Mouse (Mus musculus) hindbrain, embryonic 11.5 days (tissue): Measurements from ENCODE around the gene Tnp2. TPM values are rescaled to one million over a fixed set of nuclear protein-coding genes. Genes with fewer than 3 reads are reported as not detected.
A peak's percentile ranks its signal among the peaks of the same experiment; 100 is the strongest.

Experiments
- ATAC-seq: fragments of 200-750 bp; cut with Nextera tagmentation; 2 replicates; pipeline ENCODE4 v1.8.0; 2017; ENCODE audit warnings: mild to moderate bottlenecking, moderate TSS enrichment, moderate library complexity; ENCODE audit not compliant: low FRiP score
- DNase-seq: peaks from one replicate; pipeline ENCODE4 v3.0.0-alpha.2; 2015; ENCODE audit warnings: low spot score
- H3K27ac ChIP-seq: fragments of 300-500 bp; sonication (generic); 2 replicates; pipeline ENCODE4 v1.5.1; 2014; ENCODE audit warnings: mild to moderate bottlenecking, low read depth, low read length
- H3K27me3 ChIP-seq: fragments of 300-500 bp; sonication (generic); 2 replicates; pipeline ENCODE4 v1.6.1; 2014; ENCODE audit warnings: mild to moderate bottlenecking, low read length, moderate library complexity, mixed read lengths; ENCODE audit not compliant: control insufficient read depth, insufficient read depth
- H3K36me3 ChIP-seq: fragments of 300-500 bp; sonication (generic); 2 replicates; pipeline ENCODE4 v1.6.1; 2014; ENCODE audit warnings: mild to moderate bottlenecking, low read length, moderate library complexity, mixed read lengths; ENCODE audit not compliant: control insufficient read depth, insufficient read depth
- H3K4me1 ChIP-seq: fragments of 300-500 bp; sonication (generic); replicated peaks from 2 replicates; pipeline ENCODE4 v1.6.1; 2014; ENCODE audit warnings: low read length, mixed read lengths; ENCODE audit not compliant: control insufficient read depth, insufficient read depth
- H3K4me2 ChIP-seq: fragments of 300-500 bp; sonication (generic); replicated peaks from 2 replicates; pipeline ENCODE4 v1.6.1; 2014; ENCODE audit warnings: mild to moderate bottlenecking, low read depth, low read length
- H3K4me3 ChIP-seq: fragments of 300-500 bp; sonication (generic); 2 replicates; pipeline ENCODE4 v1.5.1; 2014; ENCODE audit warnings: low read depth, low read length
- H3K9ac ChIP-seq: fragments of 300-500 bp; sonication (generic); 2 replicates; pipeline ENCODE4 v1.6.1; 2014; ENCODE audit warnings: low read depth, low read length
- H3K9me3 ChIP-seq: fragments of 300-500 bp; sonication (generic); 2 replicates; pipeline ENCODE4 v1.6.1; 2016; ENCODE audit warnings: low read length; ENCODE audit not compliant: control insufficient read depth
- WGBS: fragments of 180-500 bp; shearing (Covaris S2); extraction: QIAGEN DNeasy Blood & Tissue Kit; methylation state at CpG from one replicate; pipeline ENCODE4 v1.1.7; 2014; 5-methylcytosine and 5-hydroxymethylcytosine counted together
- polyA plus RNA-seq: library from polyadenylated mRNA; unstranded; fragments of >200 nt; fragmentation: Nextera tagmentation; extraction: Ambion mirVana; gene quantifications from 2 replicates; pipeline ENCODE4 v1.2.1, GENCODE M21; 2014

Gene Tnp2
- not detected in 2 replicates for polyA plus RNA-seq

DNA sequence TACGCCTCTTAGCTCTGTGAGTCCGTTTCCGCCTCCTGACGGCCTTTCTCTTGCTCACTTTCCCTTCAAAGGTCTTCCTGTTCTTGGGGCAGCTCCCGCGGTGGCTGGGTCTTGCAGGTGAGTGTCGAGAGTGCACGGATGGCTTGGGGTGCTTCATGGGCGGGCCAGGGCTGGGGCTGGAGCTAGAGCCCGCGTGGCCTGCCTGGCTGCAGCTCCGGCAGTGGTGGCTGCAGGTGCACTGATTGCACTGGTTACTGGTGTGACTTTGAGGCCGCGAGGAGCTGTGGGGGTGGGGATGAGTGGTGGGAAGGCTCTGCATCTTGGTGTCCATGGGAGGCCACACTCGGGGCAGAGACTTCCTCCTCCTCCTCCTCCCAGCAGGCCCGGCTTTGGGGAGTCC, at the start of gene Tnp2:
Gene Tnp2 (minus strand): TSS at position 390 of the 400 bp plus-strand sequence.
- ATAC-seq (no peak), DNase-seq (no peak)
- Histone ChIP-seq H3K4me3 (no peak within 1 kb of the TSS), H3K36me3 (no peaks in the 10 kb centered on the region), H3K9ac (no peak within 1 kb of the TSS), H3K4me1 (no peaks in the 10 kb centered on the region; the same call in 1 of the 2 replicates), H3K27me3 (peaks cover 13% of the 10 kb centered on the region), H3K9me3 (no peaks in the 10 kb centered on the region), H3K27ac (no peak within 1 kb of the TSS), H3K4me2 (no peak within 1 kb of the TSS)
- whole genome bisulfite sequencing: 53% methylated on average over 16 of the region's 16 CpGs

DNA sequence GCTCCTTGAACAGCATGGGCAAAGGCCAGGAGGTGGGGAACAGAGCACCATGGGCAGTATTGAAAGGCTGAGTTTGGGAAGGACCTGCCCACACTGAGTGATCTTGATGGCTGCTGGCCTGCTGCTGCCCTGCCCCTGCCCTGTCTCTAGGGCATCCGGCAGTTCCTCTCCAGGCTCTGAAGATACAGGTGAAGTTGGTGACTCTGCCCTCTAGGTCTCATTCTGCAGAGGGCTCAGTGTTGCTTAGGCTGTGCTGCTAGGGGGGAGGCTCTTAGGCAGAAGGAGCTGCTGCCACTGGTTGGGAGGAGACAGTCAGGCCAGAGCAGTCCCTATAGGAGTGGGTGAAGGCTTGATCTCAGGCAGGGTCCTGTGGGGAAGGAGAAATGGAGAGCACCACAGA, 49.4 kb upstream of the Tnp2 start:
- H3K4me1 ChIP-seq: peaks cover 3% of the 10 kb centered on the region; the same call in 1 of the 2 replicates
- ATAC-seq (no peak), DNase-seq (no peak)
- no peaks in the 10 kb centered on the region for H3K27me3 ChIP-seq
- WGBS: 82% methylated on average over 1 of the region's 1 CpGs
- no peak overlapping the region for H3K4me3 ChIP-seq
- H3K27ac ChIP-seq: no peak overlapping the region
- H3K9me3 ChIP-seq: no peaks in the 10 kb centered on the region
- no peaks in the 10 kb centered on the region for H3K36me3 ChIP-seq
- H3K9ac ChIP-seq: no peak overlapping the region
- no peak overlapping the region for H3K4me2 ChIP-seq

GRCm38 (mm10) chr16:10837250-10837649, 48.8 kb upstream of the Tnp2 start:
- no peak overlapping the region for H3K27ac ChIP-seq
- no peaks in the 10 kb centered on the region for H3K36me3 ChIP-seq
- H3K4me1 ChIP-seq: peaks cover 3% of the 10 kb centered on the region; the same call in 1 of the 2 replicates
- no peak for ATAC-seq
- no peaks in the 10 kb centered on the region for H3K27me3 ChIP-seq
- no peaks in the 10 kb centered on the region for H3K9me3 ChIP-seq
- H3K4me2 ChIP-seq: no peak overlapping the region
- 86% methylated on average over 3 of the region's 3 CpGs for WGBS
- H3K4me3 ChIP-seq: no peak overlapping the region
- no peak for DNase-seq
- H3K9ac ChIP-seq: no peak overlapping the region

DNA sequence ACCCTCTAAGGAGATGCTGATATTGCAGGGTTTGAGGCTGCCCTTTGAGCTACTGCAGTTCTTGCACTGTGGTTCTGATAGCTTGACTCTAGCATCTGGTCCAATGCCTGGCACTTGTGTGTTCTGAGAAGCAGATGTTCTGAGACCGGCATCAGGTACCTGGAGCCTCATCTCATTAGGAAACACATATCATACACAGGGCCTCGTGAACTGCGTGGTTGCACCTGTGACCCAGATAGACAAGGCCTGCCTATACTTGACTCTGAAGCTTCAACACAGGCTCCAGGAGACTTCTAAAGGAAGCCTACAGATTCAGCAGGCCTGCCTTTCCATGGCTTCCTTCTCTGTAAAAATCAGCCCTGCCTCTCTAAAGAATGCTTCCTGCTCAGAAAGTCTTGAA, 47.9 kb upstream of the Tnp2 start:
- H3K4me3 ChIP-seq: no peak overlapping the region
- no peak overlapping the region for H3K4me2 ChIP-seq
- DNase-seq: no peak
- no peak for ATAC-seq
- peaks cover 3% of the 10 kb centered on the region; the same call in 1 of the 2 replicates for H3K4me1 ChIP-seq
- H3K27ac ChIP-seq: no peak overlapping the region
- WGBS: 87% methylated on average over 3 of the region's 3 CpGs
- no peaks in the 10 kb centered on the region for H3K9me3 ChIP-seq
- no peaks in the 10 kb centered on the region for H3K27me3 ChIP-seq
- no peaks in the 10 kb centered on the region for H3K36me3 ChIP-seq
- H3K9ac ChIP-seq: no peak overlapping the region

DNA sequence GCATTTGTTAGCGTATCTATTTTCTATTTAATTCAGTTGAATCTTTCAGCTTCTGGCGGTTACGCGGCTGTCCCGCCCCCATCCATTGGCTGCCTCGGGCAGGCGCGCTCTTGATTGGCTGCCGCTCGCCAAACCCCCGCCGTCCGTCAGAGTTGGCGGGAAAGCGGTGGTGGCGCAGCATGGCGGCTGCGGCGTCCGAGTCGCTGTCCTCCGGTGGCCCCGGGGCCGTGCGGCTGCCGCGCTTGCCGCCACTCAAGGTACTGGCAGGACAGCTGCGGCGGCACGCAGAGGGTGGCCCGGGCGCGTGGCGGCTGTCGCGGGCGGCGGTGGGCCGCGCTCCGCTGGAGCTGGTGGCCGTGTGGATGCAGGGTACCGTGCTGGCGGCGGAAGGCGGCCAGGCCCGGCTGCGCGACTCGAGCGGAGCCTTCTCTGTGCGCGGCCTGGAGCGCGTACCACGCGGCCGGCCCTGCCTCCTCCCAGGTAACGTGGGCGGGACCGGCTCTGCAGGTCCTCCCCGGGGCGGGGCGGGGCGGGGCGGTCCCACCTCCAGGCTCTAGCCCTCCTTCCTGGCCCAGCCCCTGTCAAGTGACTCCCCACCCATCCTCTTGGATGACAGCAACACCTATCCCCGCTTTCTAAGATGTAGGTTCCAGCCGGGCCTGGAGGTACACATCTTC, 46.6 kb upstream of the Tnp2 start, which contains the start of gene Rmi2:
Gene Rmi2 (plus strand): TSS at position 149 of the 677 bp plus-strand sequence.
- no peaks in the 10 kb centered on the region for H3K36me3 ChIP-seq
- peaks cover 3% of the 10 kb centered on the region; the same call in 1 of the 2 replicates for H3K4me1 ChIP-seq
- DNase-seq: peak; percentile 89
- H3K9ac ChIP-seq: peak within 1 kb of the TSS; percentile 78
- peak within 1 kb of the TSS; percentile 85 for H3K4me3 ChIP-seq
- peak within 1 kb of the TSS; percentile 94 for H3K4me2 ChIP-seq
- H3K27ac ChIP-seq: no peak within 1 kb of the TSS
- peak; percentile 94 for ATAC-seq
- H3K9me3 ChIP-seq: no peaks in the 10 kb centered on the region
- no peaks in the 10 kb centered on the region for H3K27me3 ChIP-seq
- under 1% methylated on average over 57 of the region's 69 CpGs for WGBS

DNA sequence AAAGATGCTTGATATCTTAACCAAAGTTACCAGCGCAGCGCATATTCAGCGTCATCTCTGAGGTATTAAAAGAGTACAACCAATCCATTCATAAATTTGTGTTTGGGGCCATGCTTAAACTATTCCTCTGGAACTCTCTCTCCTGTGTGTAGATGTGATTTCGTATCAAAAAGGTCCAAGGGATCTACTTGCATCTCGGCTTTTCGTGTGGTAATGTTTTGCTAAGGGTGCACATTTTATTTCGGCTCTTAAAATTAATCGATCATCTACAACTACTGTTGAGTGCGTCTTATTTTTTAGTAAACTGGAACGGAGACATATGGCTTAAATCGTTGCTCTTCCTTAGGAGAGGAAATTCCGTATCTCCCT, 46.1 kb upstream of the Tnp2 start:
- H3K9ac ChIP-seq: peak overlapping the region; percentile 78; the same call in 1 of the 2 replicates
- WGBS: 13% methylated on average over 12 of the region's 12 CpGs

DNA sequence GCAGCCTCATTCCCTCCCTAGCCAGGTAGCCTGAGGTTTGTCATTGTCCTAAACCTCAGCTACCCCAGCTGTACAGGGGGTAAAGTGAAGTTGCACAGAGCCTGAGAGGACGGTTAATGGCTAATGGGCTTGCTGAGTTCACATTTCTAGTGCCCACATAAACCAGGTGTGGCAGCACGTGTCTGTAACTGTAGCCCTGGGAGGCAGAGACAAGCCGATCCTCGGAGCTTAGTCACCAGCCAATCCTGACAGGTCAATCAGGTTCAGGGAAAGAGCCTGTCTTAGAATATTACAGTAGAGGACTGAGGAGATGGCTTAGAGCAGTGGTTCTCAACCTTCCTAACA, 40.0 kb upstream of the Tnp2 start:
- WGBS: 79% methylated on average over 4 of the region's 4 CpGs

More for the DNA sequence above, 46.1 kb upstream of the Tnp2 start:
- no peaks in the 10 kb centered on the region for H3K27me3 ChIP-seq
- ATAC-seq: peak; percentile 12; the same call in 1 of the 2 replicates
- peak overlapping the region; percentile 94 for H3K4me2 ChIP-seq
- H3K27ac ChIP-seq: no peak overlapping the region
- no peaks in the 10 kb centered on the region for H3K36me3 ChIP-seq
- peaks cover 3% of the 10 kb centered on the region; the same call in 1 of the 2 replicates for H3K4me1 ChIP-seq
- DNase-seq: no peak
- peak overlapping the region; percentile 85 for H3K4me3 ChIP-seq
- no peaks in the 10 kb centered on the region for H3K9me3 ChIP-seq

DNA sequence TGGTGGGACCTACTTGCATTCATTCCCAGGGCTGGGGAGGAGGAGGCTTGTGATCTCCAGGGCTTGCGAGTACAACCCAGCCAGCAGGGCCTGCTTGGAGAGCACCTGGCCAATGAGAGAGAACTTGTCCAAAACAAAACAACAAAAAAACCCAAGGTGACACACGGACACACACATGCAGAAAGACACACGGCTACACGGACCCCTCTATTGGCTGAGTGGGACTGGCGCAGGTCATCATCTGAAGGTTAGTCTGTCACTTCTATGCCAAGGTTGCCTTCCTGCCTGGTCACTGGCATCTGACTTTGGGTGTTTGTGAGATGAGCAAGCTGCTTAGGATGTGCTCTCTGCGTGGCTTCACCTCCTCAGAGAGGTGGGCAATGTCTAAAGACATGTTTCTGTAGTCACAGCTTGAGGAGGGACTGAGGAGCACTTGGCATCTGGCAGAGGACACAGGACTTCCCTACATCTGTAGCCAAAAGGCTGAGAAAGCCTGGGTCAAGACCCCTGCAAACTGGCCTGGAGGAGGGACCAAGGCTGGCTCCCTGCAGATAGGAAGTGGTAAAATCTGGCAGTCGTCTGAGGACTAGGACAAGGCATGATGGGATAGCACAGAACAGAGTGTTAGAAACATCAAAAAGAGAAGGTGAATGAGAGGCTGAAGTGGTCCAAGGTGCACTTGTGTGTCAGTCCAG, 39.5 kb upstream of the Tnp2 start:
- 83% methylated on average over 7 of the region's 7 CpGs for WGBS
- Histone ChIP-seq H3K4me2 (no peak overlapping the region), H3K27me3 (no peaks in the 10 kb centered on the region), H3K36me3 (no peaks in the 10 kb centered on the region), H3K9ac (no peak overlapping the region), H3K4me3 (no peak overlapping the region), H3K9me3 (no peaks in the 10 kb centered on the region), H3K4me1 (no peaks in the 10 kb centered on the region), H3K27ac (no peak overlapping the region)
- no peak for ATAC-seq
- DNase-seq: no peak

More for the DNA sequence above, 40.0 kb upstream of the Tnp2 start:
- Histone ChIP-seq H3K4me2 (no peak overlapping the region), H3K4me1 (no peaks in the 10 kb centered on the region), H3K9me3 (no peaks in the 10 kb centered on the region), H3K27me3 (no peaks in the 10 kb centered on the region), H3K9ac (no peak overlapping the region), H3K27ac (no peak overlapping the region), H3K4me3 (no peak overlapping the region), H3K36me3 (no peaks in the 10 kb centered on the region)
- DNase-seq (no peak), ATAC-seq (no peak)

- no peaks in the 10 kb centered on the region for H3K36me3 ChIP-seq
- H3K4me2 ChIP-seq: no peak overlapping the region
- no peaks in the 10 kb centered on the region for H3K27me3 ChIP-seq
- ATAC-seq (no peak), DNase-seq (no peak)
- H3K4me1 ChIP-seq: no peaks in the 10 kb centered on the region
- 93% methylated on average over 9 of the region's 9 CpGs for WGBS
- no peak overlapping the region for H3K27ac ChIP-seq
- H3K4me3 ChIP-seq: no peak overlapping the region
- no peaks in the 10 kb centered on the region for H3K9me3 ChIP-seq
- no peak overlapping the region for H3K9ac ChIP-seq
These were observed 38.8 kb upstream of the Tnp2 start for GRCm38 (mm10) chr16:10827269-10827668.
